Mouse (Mus musculus) forebrain, embryonic 15.5 days (tissue): ENCODE data around the gene Sema3b. TPM values are rescaled to one million over a fixed set of nuclear protein-coding genes. Genes with fewer than 3 reads are reported as not detected.

Source experiments
- ATAC-seq: fragments of 200-750 bp; cut with Nextera tagmentation; replicated peaks from 2 replicates; pipeline ENCODE4 v1.8.0; 2017; ENCODE audit warnings: mild to moderate bottlenecking, moderate TSS enrichment, moderate library complexity
- H3K27ac ChIP-seq: fragments of 300-500 bp; sonication (generic); replicated peaks from 2 replicates; pipeline ENCODE4 v1.5.1; 2015; ENCODE audit warnings: mild to moderate bottlenecking, inconsistent platforms
- H3K27me3 ChIP-seq: fragments of 300-500 bp; sonication (generic); 2 replicates; pipeline ENCODE4 v1.6.1; 2015; ENCODE audit warnings: inconsistent platforms
- H3K36me3 ChIP-seq: fragments of 300-500 bp; sonication (generic); 2 replicates; pipeline ENCODE4 v1.6.1; 2015; ENCODE audit warnings: mild to moderate bottlenecking, inconsistent platforms
- H3K4me1 ChIP-seq: fragments of 300-500 bp; sonication (generic); 2 replicates; pipeline ENCODE4 v1.6.1; 2015; ENCODE audit warnings: inconsistent platforms
- H3K4me2 ChIP-seq: fragments of 300-500 bp; sonication (generic); replicated peaks from 2 replicates; pipeline ENCODE4 v1.6.1; 2015; ENCODE audit warnings: mild to moderate bottlenecking, inconsistent platforms
- H3K4me3 ChIP-seq: fragments of 300-500 bp; sonication (generic); 2 replicates; pipeline ENCODE4 v1.5.1; 2015; ENCODE audit warnings: mild to moderate bottlenecking, inconsistent platforms
- H3K9ac ChIP-seq: fragments of 300-500 bp; sonication (generic); replicated peaks from 2 replicates; pipeline ENCODE4 v1.6.1; 2015; ENCODE audit warnings: mild to moderate bottlenecking, inconsistent platforms
- H3K9me3 ChIP-seq: fragments of 300-500 bp; sonication (generic); 2 replicates; pipeline ENCODE4 v1.6.1; 2016; ENCODE audit warnings: inconsistent platforms
- WGBS: fragments of 180-500 bp; shearing (Covaris S2); methylation state at CpG from one replicate; pipeline ENCODE4 v1.1.7; 2015; ENCODE audit warnings: mixed read lengths; 5-methylcytosine and 5-hydroxymethylcytosine counted together
- polyA plus RNA-seq: library from polyadenylated mRNA; unstranded; fragments of >200 nt; fragmentation: Nextera tagmentation; extraction: Ambion mirVana; gene quantifications from 2 replicates; pipeline ENCODE4 v1.2.1, GENCODE M21; 2015

The Sema3b gene
- polyA plus RNA-seq, 1 experiment from 2014 or later = 2.8 TPM

DNA sequence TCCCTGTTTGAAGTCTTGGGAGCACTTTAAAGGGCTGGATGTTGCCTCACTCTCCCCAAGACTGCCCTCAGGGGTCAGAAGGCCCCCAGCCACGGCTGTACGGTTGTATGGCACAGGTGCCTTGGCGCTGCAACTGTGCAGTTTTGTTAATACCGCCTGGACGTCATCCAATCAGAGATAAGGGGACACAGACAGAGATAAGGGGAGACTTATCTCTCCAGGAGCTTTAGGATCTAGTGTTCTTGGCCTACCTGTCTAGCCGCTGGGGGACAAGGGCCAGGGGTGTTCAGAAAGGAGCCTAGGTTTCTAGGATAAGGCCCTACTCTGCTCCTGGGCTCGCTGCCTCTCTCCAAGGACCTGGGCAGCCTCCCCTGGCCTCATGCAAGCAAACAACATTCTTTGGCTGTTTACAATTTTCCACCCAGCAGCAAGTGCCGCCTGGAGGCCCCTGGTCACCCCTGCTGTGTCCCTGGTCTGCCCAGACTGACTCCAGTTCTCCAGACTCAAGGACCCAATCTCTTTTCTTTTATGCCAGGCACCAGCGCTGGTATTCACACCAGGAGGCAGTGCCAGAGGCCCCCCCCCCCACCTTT, 1.3 kb downstream of the Sema3b start:
- peaks cover 24% of the 10 kb centered on the region for H3K4me1 ChIP-seq
- H3K36me3 ChIP-seq = no peaks in the 10 kb centered on the region
- no peaks in the 10 kb centered on the region for H3K9me3 ChIP-seq
- no peak for ATAC-seq
- H3K4me3 ChIP-seq = no peak overlapping the region
- 59% methylated on average over 9 of the region's 9 CpGs for WGBS
- H3K4me2 ChIP-seq = no peak overlapping the region
- H3K27me3 ChIP-seq = no peaks in the 10 kb centered on the region
- H3K9ac ChIP-seq = no peak overlapping the region
- H3K27ac ChIP-seq = no peak overlapping the region

GRCm38 (mm10) chr9:107607036-107607435, 2.0 kb downstream of the Sema3b start:
- Histone ChIP-seq H3K4me1 (peaks cover 26% of the 10 kb centered on the region), H3K27me3 (no peaks in the 10 kb centered on the region), H3K4me2 (no peak overlapping the region), H3K27ac (no peak overlapping the region), H3K9me3 (no peaks in the 10 kb centered on the region), H3K9ac (no peak overlapping the region), H3K4me3 (no peak overlapping the region), H3K36me3 (no peaks in the 10 kb centered on the region)
- 78% methylated on average over 2 of the region's 2 CpGs for WGBS
- no peak for ATAC-seq

- Histone ChIP-seq H3K4me2 (no peak overlapping the region), H3K4me3 (no peak overlapping the region), H3K4me1 (peaks cover 22% of the 10 kb centered on the region), H3K27ac (no peak overlapping the region), H3K27me3 (no peaks in the 10 kb centered on the region), H3K9ac (no peak overlapping the region), H3K9me3 (no peaks in the 10 kb centered on the region), H3K36me3 (no peaks in the 10 kb centered on the region)
- ATAC-seq = no peak
- WGBS = 29% methylated on average over 9 of the region's 9 CpGs
Measured at GRCm38 (mm10) chr9:107606591-107606990, 2.4 kb downstream of the Sema3b start.

- Histone ChIP-seq H3K36me3 (no peaks in the 10 kb centered on the region), H3K9ac (no peak overlapping the region), H3K27me3 (no peaks in the 10 kb centered on the region), H3K4me3 (no peak overlapping the region), H3K9me3 (no peaks in the 10 kb centered on the region), H3K27ac (no peak overlapping the region), H3K4me1 (peaks cover 17% of the 10 kb centered on the region), H3K4me2 (no peak overlapping the region)
- no peak for ATAC-seq
- 47% methylated on average over 23 of the region's 23 CpGs for WGBS
Measured at GRCm38 (mm10) chr9:107605041-107605661, 3.9 kb downstream of the Sema3b start.

- H3K27me3 ChIP-seq = no peaks in the 10 kb centered on the region
Measured at GRCm38 (mm10) chr9:107603251-107603650, 5.8 kb downstream of the Sema3b start.

GRCm38 (mm10) chr9:107602068-107602648, 6.9 kb downstream of the Sema3b start:
- no peaks in the 10 kb centered on the region for H3K9me3 ChIP-seq
- WGBS = 12% methylated on average over 10 of the region's 10 CpGs
- no peaks in the 10 kb centered on the region for H3K36me3 ChIP-seq
- ATAC-seq = peak; percentile 76
- H3K27me3 ChIP-seq = no peaks in the 10 kb centered on the region
- peaks cover 10% of the 10 kb centered on the region for H3K4me1 ChIP-seq
- H3K4me3 ChIP-seq = no peak overlapping the region
- H3K4me2 ChIP-seq = no peak overlapping the region
- H3K27ac ChIP-seq = 0 out of 2 replicates have a peak overlapping the region, but pooled peaks have one; percentile 20
- H3K9ac ChIP-seq = peak overlapping the region; percentile 36; the same call in 1 of the 2 replicates

More at GRCm38 (mm10) chr9:107603251-107603650, 5.8 kb downstream of the Sema3b start:
- H3K36me3 ChIP-seq = no peaks in the 10 kb centered on the region
- 81% methylated on average over 6 of the region's 6 CpGs for WGBS
- H3K4me1 ChIP-seq = peaks cover 13% of the 10 kb centered on the region
- H3K9me3 ChIP-seq = no peaks in the 10 kb centered on the region
- no peak overlapping the region for H3K4me3 ChIP-seq
- no peak overlapping the region for H3K9ac ChIP-seq
- H3K4me2 ChIP-seq = no peak overlapping the region
- H3K27ac ChIP-seq = no peak overlapping the region
- no peak for ATAC-seq

- no peak overlapping the region for H3K4me3 ChIP-seq
- no peaks in the 10 kb centered on the region for H3K9me3 ChIP-seq
- H3K9ac ChIP-seq = no peak overlapping the region
- no peaks in the 10 kb centered on the region for H3K27me3 ChIP-seq
- no peak overlapping the region for H3K4me2 ChIP-seq
- no peaks in the 10 kb centered on the region for H3K36me3 ChIP-seq
- 87% methylated on average over 11 of the region's 11 CpGs for WGBS
- no peak for ATAC-seq
- H3K27ac ChIP-seq = no peak overlapping the region
- peaks cover 10% of the 10 kb centered on the region for H3K4me1 ChIP-seq
Measured at GRCm38 (mm10) chr9:107601275-107601674, 7.8 kb downstream of the Sema3b start.

DNA sequence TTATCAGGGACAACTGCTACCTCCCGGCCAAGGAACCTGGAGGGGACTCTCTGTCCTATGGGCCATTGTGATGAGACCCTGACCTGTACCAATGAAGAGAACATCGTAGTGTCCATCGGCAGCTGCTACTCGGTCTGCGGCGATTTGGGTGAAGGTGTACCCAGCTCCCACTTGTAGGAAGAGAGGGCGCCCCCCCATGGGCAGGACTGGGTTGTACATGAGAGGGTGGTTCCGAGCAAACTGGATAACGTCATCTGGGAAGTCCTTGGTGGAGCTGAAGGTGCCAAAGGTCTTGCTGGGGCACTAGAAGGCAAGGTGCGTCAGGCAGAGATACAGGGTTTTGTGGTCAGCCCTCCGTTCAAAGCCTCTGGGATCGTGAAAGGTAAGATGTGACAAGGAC, 8.3 kb downstream of the Sema3b start:
- WGBS = 80% methylated on average over 12 of the region's 12 CpGs
- H3K27ac ChIP-seq = no peak overlapping the region
- H3K27me3 ChIP-seq = no peaks in the 10 kb centered on the region
- no peak overlapping the region for H3K4me2 ChIP-seq
- peaks cover 10% of the 10 kb centered on the region for H3K4me1 ChIP-seq
- no peaks in the 10 kb centered on the region for H3K9me3 ChIP-seq
- H3K4me3 ChIP-seq = no peak overlapping the region
- no peaks in the 10 kb centered on the region for H3K36me3 ChIP-seq
- H3K9ac ChIP-seq = no peak overlapping the region
- no peak for ATAC-seq

DNA sequence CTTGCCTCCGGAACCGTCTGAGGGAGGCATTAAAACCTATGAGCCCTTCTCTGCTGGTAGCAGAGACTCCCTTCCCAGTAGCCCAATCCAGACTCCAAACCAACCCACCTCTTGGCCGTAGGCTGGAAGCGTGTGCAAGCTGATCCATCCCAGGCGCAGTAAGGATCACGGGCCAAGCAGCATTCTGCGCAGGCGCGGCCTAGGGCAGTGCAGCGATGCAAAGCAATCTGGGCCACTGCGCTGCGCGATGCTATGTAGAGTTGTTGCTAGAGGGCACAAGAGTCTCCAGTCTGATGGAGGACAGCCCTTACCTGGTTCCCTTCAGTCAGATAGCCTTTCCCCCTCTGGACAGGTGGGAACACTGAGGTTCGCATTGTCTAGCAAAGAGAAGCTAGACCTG, 9.2 kb downstream of the Sema3b start:
- H3K4me1 ChIP-seq = peaks cover 9% of the 10 kb centered on the region
- ATAC-seq = no peak
- H3K4me3 ChIP-seq = no peak overlapping the region
- H3K36me3 ChIP-seq = no peaks in the 10 kb centered on the region
- H3K9ac ChIP-seq = no peak overlapping the region
- no peak overlapping the region for H3K4me2 ChIP-seq
- H3K27ac ChIP-seq = no peak overlapping the region
- H3K9me3 ChIP-seq = no peaks in the 10 kb centered on the region
- WGBS = 77% methylated on average over 14 of the region's 14 CpGs
- H3K27me3 ChIP-seq = no peaks in the 10 kb centered on the region

- ATAC-seq = no peak
- WGBS = 92% methylated on average over 9 of the region's 9 CpGs
Measured at GRCm38 (mm10) chr9:107599433-107599832, 9.6 kb downstream of the Sema3b start.

GRCm38 (mm10) chr9:107598385-107598784, 10.6 kb downstream of the Sema3b start:
- H3K4me2 ChIP-seq = no peak overlapping the region
- no peaks in the 10 kb centered on the region for H3K9me3 ChIP-seq
- no peaks in the 10 kb centered on the region for H3K27me3 ChIP-seq
- 88% methylated on average over 5 of the region's 5 CpGs for WGBS
- H3K4me1 ChIP-seq = peaks cover 6% of the 10 kb centered on the region
- no peak overlapping the region for H3K4me3 ChIP-seq
- ATAC-seq = no peak
- H3K27ac ChIP-seq = no peak overlapping the region
- no peak overlapping the region for H3K9ac ChIP-seq
- peaks cover 8% of the 10 kb centered on the region; the same call in 1 of the 2 replicates for H3K36me3 ChIP-seq

More at GRCm38 (mm10) chr9:107599433-107599832, 9.6 kb downstream of the Sema3b start:
- Histone ChIP-seq H3K4me3 (no peak overlapping the region), H3K9ac (no peak overlapping the region), H3K27ac (no peak overlapping the region), H3K4me2 (no peak overlapping the region), H3K4me1 (peaks cover 6% of the 10 kb centered on the region), H3K27me3 (no peaks in the 10 kb centered on the region), H3K36me3 (peaks cover under 1% of the 10 kb centered on the region; the same call in 1 of the 2 replicates), H3K9me3 (no peaks in the 10 kb centered on the region)
